Mouse (Mus musculus) kidney, embryonic 15.5 days (tissue): ENCODE data around the gene Cckbr. TPM values are rescaled to one million over a fixed set of nuclear protein-coding genes. Genes with fewer than 3 reads are reported as not detected.
A peak's percentile ranks its signal among the peaks of the same experiment; 100 is the strongest.

Experiments used
- ATAC-seq: fragments of 200-750 bp; cut with Nextera tagmentation; replicated peaks from 2 replicates; pipeline ENCODE4 v1.8.0; 2017; ENCODE audit warnings: moderate TSS enrichment; ENCODE audit not compliant: low FRiP score
- H3K27ac ChIP-seq: fragments of 300-500 bp; sonication (generic); 2 replicates; pipeline ENCODE4 v1.5.1; 2015; ENCODE audit warnings: mild to moderate bottlenecking, inconsistent platforms
- H3K27me3 ChIP-seq: fragments of 300-500 bp; sonication (generic); 2 replicates; pipeline ENCODE4 v1.6.1; 2015; ENCODE audit warnings: inconsistent platforms
- H3K36me3 ChIP-seq: fragments of 300-500 bp; sonication (generic); 2 replicates; pipeline ENCODE4 v1.6.1; 2015; ENCODE audit warnings: inconsistent platforms
- H3K4me1 ChIP-seq: fragments of 300-500 bp; sonication (generic); 2 replicates; pipeline ENCODE4 v1.6.1; 2015; ENCODE audit warnings: inconsistent platforms
- H3K4me2 ChIP-seq: fragments of 300-500 bp; sonication (generic); 2 replicates; pipeline ENCODE4 v1.6.1; 2015; ENCODE audit warnings: moderate library complexity, mild to moderate bottlenecking, inconsistent platforms
- H3K4me3 ChIP-seq: fragments of 300-500 bp; sonication (generic); replicated peaks from 2 replicates; pipeline ENCODE4 v1.5.1; 2015; ENCODE audit warnings: mild to moderate bottlenecking, inconsistent platforms
- H3K9ac ChIP-seq: fragments of 300-500 bp; sonication (generic); 2 replicates; pipeline ENCODE4 v1.6.1; 2015; ENCODE audit warnings: mild to moderate bottlenecking, inconsistent platforms
- H3K9me3 ChIP-seq: fragments of 300-500 bp; sonication (generic); replicated peaks from 2 replicates; pipeline ENCODE4 v1.6.1; 2016; ENCODE audit warnings: inconsistent platforms
- WGBS: fragments of 180-500 bp; shearing (Covaris S2); methylation state at CpG from one replicate; pipeline ENCODE4 v1.1.7; 2015; ENCODE audit warnings: mixed read lengths; 5-methylcytosine and 5-hydroxymethylcytosine counted together
- polyA plus RNA-seq: library from polyadenylated mRNA; unstranded; fragments of >200 nt; fragmentation: Nextera tagmentation; extraction: Ambion mirVana; gene quantifications from 2 replicates; pipeline ENCODE4 v1.2.1, GENCODE M21; 2015

Gene Cckbr
- polyA plus RNA-seq, 1 experiment from 2014 or later = 0.62 TPM

GRCm38 (mm10) chr7:105513845-105514291 is 88.3 kb downstream of the Cckbr start:
- Histone ChIP-seq H3K9me3 (no peaks in the 10 kb centered on the region), H3K4me3 (no peak overlapping the region), H3K4me1 (0 out of 2 replicates have a peak, but pooled peaks cover 2% of the 10 kb centered on the region), H3K9ac (no peak overlapping the region), H3K27me3 (no peaks in the 10 kb centered on the region; the same call in 1 of the 2 replicates), H3K27ac (no peak overlapping the region), H3K36me3 (no peaks in the 10 kb centered on the region), H3K4me2 (no peak overlapping the region)
- ATAC-seq = no peak
- WGBS = 51% methylated on average over 5 of the region's 5 CpGs

DNA sequence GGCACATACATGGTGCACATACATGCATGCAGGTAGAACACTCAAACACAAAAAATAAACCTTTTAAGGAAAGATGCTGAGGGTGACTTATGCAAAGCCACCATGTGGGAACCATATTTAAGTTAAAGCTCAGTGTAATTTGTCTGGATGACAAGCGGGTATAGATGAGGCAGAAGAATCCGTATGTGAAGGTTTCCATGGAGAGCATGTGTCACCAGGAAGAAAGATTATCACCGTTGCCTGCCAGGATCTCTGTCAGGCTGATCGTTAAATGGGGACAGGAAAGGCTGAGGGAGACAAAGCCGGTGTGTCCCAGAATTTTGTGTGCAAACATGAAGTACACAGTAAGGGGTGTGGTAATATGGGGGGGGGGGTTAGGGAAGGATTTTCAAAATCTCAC is 89.0 kb downstream of the Cckbr start:
- no peak for ATAC-seq
- Histone ChIP-seq H3K27ac (no peak overlapping the region), H3K4me2 (no peak overlapping the region), H3K4me3 (no peak overlapping the region), H3K4me1 (0 out of 2 replicates have a peak, but pooled peaks cover 6% of the 10 kb centered on the region), H3K27me3 (no peaks in the 10 kb centered on the region), H3K9ac (no peak overlapping the region), H3K36me3 (no peaks in the 10 kb centered on the region), H3K9me3 (no peaks in the 10 kb centered on the region)
- WGBS = 43% methylated on average over 5 of the region's 5 CpGs

DNA sequence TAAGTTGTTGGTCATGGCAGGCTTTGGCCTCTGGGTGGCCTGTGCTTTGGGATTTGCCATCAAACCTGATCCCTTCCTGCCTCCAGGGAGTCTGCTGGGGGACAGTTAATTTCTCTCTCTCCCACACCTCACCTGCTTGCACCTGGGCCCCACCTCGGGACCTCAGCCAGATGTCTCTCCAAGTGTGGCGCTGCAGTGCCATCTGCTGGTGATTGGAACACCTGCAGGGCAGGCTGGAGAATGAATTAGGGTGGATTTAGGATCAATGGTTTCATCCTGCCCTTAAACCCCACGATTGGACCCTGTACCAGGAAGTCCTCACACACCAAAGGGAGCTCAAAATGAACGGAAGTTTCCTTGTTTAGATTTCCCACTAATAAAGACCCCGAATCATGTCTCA is 89.6 kb downstream of the Cckbr start:
- Histone ChIP-seq H3K9me3 (no peaks in the 10 kb centered on the region), H3K36me3 (no peaks in the 10 kb centered on the region), H3K4me3 (no peak overlapping the region), H3K27me3 (no peaks in the 10 kb centered on the region), H3K4me2 (no peak overlapping the region), H3K4me1 (0 out of 2 replicates have a peak, but pooled peaks cover 6% of the 10 kb centered on the region), H3K9ac (no peak overlapping the region), H3K27ac (no peak overlapping the region)
- 11% methylated on average over 5 of the region's 5 CpGs for WGBS
- ATAC-seq = peak; percentile 64

DNA sequence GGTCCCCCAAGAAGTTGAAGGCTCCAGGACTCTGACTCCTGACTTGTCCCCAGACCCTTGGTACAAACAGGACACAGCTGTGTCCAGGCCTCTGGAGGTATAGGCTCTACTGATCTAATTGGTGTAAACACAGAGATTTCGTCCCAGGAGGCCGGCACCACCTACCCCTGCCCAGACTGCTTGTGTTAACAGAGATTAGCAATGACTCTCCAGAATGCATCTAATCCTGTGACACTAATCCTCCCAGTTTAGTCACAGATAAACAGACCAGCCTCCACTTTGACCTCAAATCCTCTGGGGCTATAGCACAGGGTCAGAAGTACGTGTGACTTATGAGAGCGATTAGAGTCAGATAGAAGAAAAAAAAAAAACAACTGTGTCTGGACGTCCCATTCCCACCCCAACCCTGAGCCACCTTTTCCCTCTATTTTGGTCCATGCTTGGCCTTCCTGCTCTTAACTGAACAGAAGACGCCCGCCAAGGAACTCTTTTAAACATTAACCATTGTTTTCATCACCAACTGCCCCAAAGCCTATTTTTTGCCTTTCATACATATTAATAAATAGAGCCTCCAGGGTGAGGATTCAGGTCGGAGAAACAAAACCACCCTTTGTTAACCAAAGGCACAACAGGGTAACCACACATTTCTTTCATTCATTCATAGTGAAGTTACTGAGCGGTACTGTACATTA is 91.3 kb downstream of the Cckbr start:
- 44% methylated on average over 9 of the region's 9 CpGs for WGBS
- ATAC-seq = no peak
- Histone ChIP-seq H3K36me3 (no peaks in the 10 kb centered on the region), H3K27me3 (no peaks in the 10 kb centered on the region), H3K9ac (no peak overlapping the region), H3K4me3 (no peak overlapping the region), H3K27ac (no peak overlapping the region), H3K4me2 (no peak overlapping the region), H3K9me3 (no peaks in the 10 kb centered on the region), H3K4me1 (0 out of 2 replicates have a peak, but pooled peaks cover 6% of the 10 kb centered on the region)

DNA sequence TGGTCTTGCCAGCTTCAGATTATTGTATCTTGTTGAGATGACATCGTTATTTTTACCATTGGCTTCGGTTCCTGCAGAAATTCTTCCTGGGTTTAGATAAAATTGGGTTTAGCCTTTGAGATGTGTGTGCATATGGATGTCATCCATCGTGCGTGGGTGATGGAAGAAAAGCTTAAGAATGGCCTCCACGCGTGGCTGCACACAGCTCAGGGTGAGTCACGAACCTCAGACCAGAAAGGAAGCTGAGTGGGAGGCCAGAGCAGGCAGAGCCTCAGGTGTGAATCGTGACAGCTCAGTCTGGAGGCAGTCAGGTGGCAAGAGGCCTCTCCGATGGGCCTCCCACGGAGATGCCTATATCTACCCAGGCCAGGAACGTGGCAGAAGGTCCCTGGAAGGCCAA is 93.8 kb downstream of the Cckbr start:
- no peaks in the 10 kb centered on the region for H3K9me3 ChIP-seq
- no peaks in the 10 kb centered on the region for H3K27me3 ChIP-seq
- no peak overlapping the region for H3K9ac ChIP-seq
- ATAC-seq = no peak
- H3K4me3 ChIP-seq = no peak overlapping the region
- 42% methylated on average over 11 of the region's 11 CpGs for WGBS
- 0 out of 2 replicates have a peak, but pooled peaks cover 6% of the 10 kb centered on the region for H3K4me1 ChIP-seq
- H3K27ac ChIP-seq = no peak overlapping the region
- H3K4me2 ChIP-seq = no peak overlapping the region
- no peaks in the 10 kb centered on the region for H3K36me3 ChIP-seq

DNA sequence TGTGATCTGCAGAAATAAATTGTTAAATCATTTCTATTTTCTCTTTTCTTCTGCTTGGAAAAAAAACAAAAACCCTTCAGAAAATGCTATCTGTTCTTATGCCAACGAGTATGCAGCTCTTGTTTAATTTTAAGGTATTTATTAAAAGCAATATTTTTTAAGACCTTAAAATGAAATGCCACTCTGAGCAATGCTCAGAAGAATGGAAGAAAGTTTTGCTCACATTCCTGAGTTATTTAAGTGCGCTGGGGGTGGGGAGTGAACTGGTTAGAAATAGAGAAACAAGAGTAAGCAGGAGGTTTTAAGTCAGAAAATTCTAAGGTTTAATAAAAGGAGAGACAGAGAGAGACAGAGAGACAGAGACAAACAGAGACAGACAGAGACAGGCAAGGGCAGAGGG is 94.2 kb downstream of the Cckbr start:
- H3K36me3 ChIP-seq = no peaks in the 10 kb centered on the region
- H3K4me3 ChIP-seq = no peak overlapping the region
- no peak overlapping the region for H3K9ac ChIP-seq
- no peaks in the 10 kb centered on the region for H3K9me3 ChIP-seq
- H3K27ac ChIP-seq = no peak overlapping the region
- 75% methylated on average over 2 of the region's 2 CpGs for WGBS
- H3K27me3 ChIP-seq = no peaks in the 10 kb centered on the region
- no peak overlapping the region for H3K4me2 ChIP-seq
- 0 out of 2 replicates have a peak, but pooled peaks cover 6% of the 10 kb centered on the region for H3K4me1 ChIP-seq
- no peak for ATAC-seq

DNA sequence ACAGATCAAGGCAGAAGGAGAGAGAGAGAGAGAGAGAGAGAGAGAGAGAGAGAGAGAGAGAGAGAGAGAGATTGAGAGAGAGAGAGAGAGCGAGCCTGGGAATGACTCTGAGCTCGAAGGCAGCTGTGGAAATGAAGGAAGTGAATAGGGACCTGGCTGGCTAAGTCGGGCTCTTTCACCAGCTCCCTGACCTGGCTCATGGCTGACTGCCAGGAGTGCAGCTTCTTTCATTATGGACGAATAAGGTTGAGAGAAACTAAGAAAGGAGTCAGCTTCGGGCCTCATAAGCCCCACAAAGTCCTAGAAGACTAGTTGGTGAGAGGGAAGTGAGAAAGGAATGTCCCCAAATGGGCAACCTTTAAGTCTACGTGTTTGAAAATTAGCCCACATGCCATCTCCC is 94.7 kb downstream of the Cckbr start:
- 19% methylated on average over 6 of the region's 6 CpGs for WGBS
- no peak for ATAC-seq
- Histone ChIP-seq H3K9ac (no peak overlapping the region), H3K4me1 (0 out of 2 replicates have a peak, but pooled peaks cover 6% of the 10 kb centered on the region), H3K27me3 (no peaks in the 10 kb centered on the region), H3K4me3 (no peak overlapping the region), H3K4me2 (no peak overlapping the region), H3K27ac (no peak overlapping the region), H3K36me3 (no peaks in the 10 kb centered on the region), H3K9me3 (no peaks in the 10 kb centered on the region)

Other genes starting within 250 kb of the Cckbr start
- not detected in 2 replicates for gene Olfr685, start 239.7 kb upstream of the Cckbr start, polyA plus RNA-seq
- gene Olfr686, start 218.2 kb upstream of the Cckbr start, polyA plus RNA-seq = not detected in 2 replicates
- gene Olfr688, start 137.6 kb upstream of the Cckbr start, polyA plus RNA-seq = not detected in 2 replicates
- gene Olfr689, start 114.6 kb upstream of the Cckbr start, polyA plus RNA-seq = not detected in 2 replicates
- not detected in 2 replicates for gene Olfr690, start 91.6 kb upstream of the Cckbr start, polyA plus RNA-seq
- not detected in 2 replicates for gene Olfr691, start 83.5 kb upstream of the Cckbr start, polyA plus RNA-seq
- not detected in 2 replicates for gene Olfr692, start 57.5 kb upstream of the Cckbr start, polyA plus RNA-seq
- not detected in 2 replicates for gene Gm5901, start 50.7 kb upstream of the Cckbr start, polyA plus RNA-seq
- gene Fam160a2, start 25.7 kb upstream of the Cckbr start, polyA plus RNA-seq = 39.1 and 47.4 TPM in 2 replicates
- gene Cnga4, start 21.2 kb upstream of the Cckbr start, polyA plus RNA-seq = 0.08 TPM in 1 of 2 replicates, not detected in the other
- 53.4 and 72.0 TPM in 2 replicates for gene Cavin3, start 56.6 kb downstream of the Cckbr start, polyA plus RNA-seq
- gene Smpd1, start 128.6 kb downstream of the Cckbr start, polyA plus RNA-seq = 44.7 and 47.7 TPM in 2 replicates
- gene Apbb1, start 155.9 kb downstream of the Cckbr start, polyA plus RNA-seq = 45.9 and 56.9 TPM in 2 replicates
- 2.0 and 4.4 TPM in 2 replicates for gene Hpx, start 174.4 kb downstream of the Cckbr start, polyA plus RNA-seq
- gene Trim3, start 207.8 kb downstream of the Cckbr start, polyA plus RNA-seq = 28.4 and 37.2 TPM in 2 replicates
- 184 and 195 TPM in 2 replicates for gene Timm10b, start 214.3 kb downstream of the Cckbr start, polyA plus RNA-seq
- 81.6 and 88.2 TPM in 2 replicates for gene Arfip2, start 214.7 kb downstream of the Cckbr start, polyA plus RNA-seq
- 15.1 and 25.1 TPM in 2 replicates for gene Gm45799, start 214.8 kb downstream of the Cckbr start, polyA plus RNA-seq
- gene Dnhd1, start 225.1 kb downstream of the Cckbr start, polyA plus RNA-seq = 0.76 and 1.9 TPM in 2 replicates